Mouse (Mus musculus) C2C12 (cell line): ENCODE measurements at regions not wholly inside any gene's neighbourhood (a gene's known extent, or its start where the extent isn't known, plus 50 kb on each side); places are given as distances from the start of the nearest gene placed in this dataset.

Source experiments
- H3K27me3 ChIP-seq: one replicate; pipeline ENCODE4 v1.6.1; 2011; ENCODE audit not compliant: control insufficient read depth, insufficient read depth, insufficient read length
- H3K36me3 ChIP-seq: one replicate; pipeline ENCODE4 v1.6.1; 2011; ENCODE audit not compliant: control insufficient read depth, insufficient read depth
- H3K4me3 ChIP-seq: one replicate; pipeline ENCODE4 v1.5.1; 2011; ENCODE audit warnings: mild to moderate bottlenecking, control low read depth; ENCODE audit not compliant: poor library complexity, insufficient read depth, severe bottlenecking
- H3K79me2 ChIP-seq: one replicate; pipeline ENCODE4 v1.6.1; 2011; ENCODE audit not compliant: control insufficient read depth, insufficient read depth
- H3K79me3 ChIP-seq: one replicate; pipeline ENCODE4 v1.6.1; 2011; ENCODE audit warnings: low read depth, control low read depth
- H3ac ChIP-seq: one replicate; pipeline ENCODE3; 2011; ENCODE audit warnings: low read depth; ENCODE audit not compliant: control insufficient read depth, insufficient read length
- CEBPB ChIP-seq: IDR thresholded peaks from one replicate; pipeline ENCODE4 v1.6.1; 2011; ENCODE audit warnings: low read depth, mild to moderate bottlenecking, control low read depth, moderate library complexity
- CTCF ChIP-seq: IDR thresholded peaks from one replicate; pipeline ENCODE4 v1.5.1; 2011; ENCODE audit not compliant: control insufficient read depth, insufficient read depth, insufficient read length
- FOSL1 ChIP-seq: IDR thresholded peaks from one replicate; pipeline ENCODE4 v1.8.0; 2011; ENCODE audit warnings: mild to moderate bottlenecking, low read length; ENCODE audit not compliant: poor library complexity, insufficient read depth, severe bottlenecking
- MAX ChIP-seq: IDR thresholded peaks from one replicate; pipeline ENCODE4 v1.6.1; 2011; ENCODE audit warnings: mild to moderate bottlenecking, control low read depth
- MYOD1 ChIP-seq: IDR thresholded peaks from one replicate; pipeline ENCODE4 v1.6.1; 2011; ENCODE audit warnings: low read depth; ENCODE audit not compliant: control insufficient read depth, insufficient read length
- MYOG ChIP-seq: IDR thresholded peaks from one replicate; pipeline ENCODE4 v1.6.1; 2011; ENCODE audit not compliant: control insufficient read depth, insufficient read length; ENCODE audit errors: extremely low read depth
- USF1 ChIP-seq: IDR thresholded peaks from one replicate; pipeline ENCODE4 v1.6.1; 2011; ENCODE audit warnings: low read depth, mild to moderate bottlenecking, control low read depth, moderate library complexity

- Histone ChIP-seq H3K27me3 (no peaks in the 10 kb centered on the region), H3ac (no peak overlapping the region), H3K4me3 (no peak overlapping the region), H3K79me3 (no peaks in the 10 kb centered on the region), H3K79me2 (no peaks in the 10 kb centered on the region), H3K36me3 (no peaks in the 10 kb centered on the region)
- no peak for TF ChIP-seq MYOD1
- TF ChIP-seq FOSL1 = no peak
- no peak for TF ChIP-seq CTCF
- no peak for TF ChIP-seq CEBPB
- TF ChIP-seq USF1 = no peak
- TF ChIP-seq MYOG = no peak
- no peak for TF ChIP-seq MAX
Observed at GRCm38 (mm10) chr2:147647506-147647905, 285.8 kb downstream of the Pax1 start.

GRCm38 (mm10) chr2:147637882-147638281 lies 276.2 kb downstream of the Pax1 start:
- TF ChIP-seq CTCF (no peak), FOSL1 (peak; percentile 92)
- Histone ChIP-seq H3K4me3 (no peak overlapping the region), H3K27me3 (no peaks in the 10 kb centered on the region), H3K79me2 (no peaks in the 10 kb centered on the region), H3K79me3 (no peaks in the 10 kb centered on the region), H3ac (no peak overlapping the region), H3K36me3 (no peaks in the 10 kb centered on the region)

- Histone ChIP-seq H3K79me2 (no peaks in the 10 kb centered on the region), H3K27me3 (no peaks in the 10 kb centered on the region), H3K36me3 (no peaks in the 10 kb centered on the region), H3ac (no peak overlapping the region), H3K4me3 (no peak overlapping the region), H3K79me3 (no peaks in the 10 kb centered on the region)
- TF ChIP-seq MYOG = no peak
- no peak for TF ChIP-seq MYOD1
- no peak for TF ChIP-seq USF1
- TF ChIP-seq FOSL1 = no peak
- no peak for TF ChIP-seq CEBPB
- no peak for TF ChIP-seq CTCF
- TF ChIP-seq MAX = no peak
Observed at GRCm38 (mm10) chr2:147632737-147633136, 271.0 kb downstream of the Pax1 start.

DNA sequence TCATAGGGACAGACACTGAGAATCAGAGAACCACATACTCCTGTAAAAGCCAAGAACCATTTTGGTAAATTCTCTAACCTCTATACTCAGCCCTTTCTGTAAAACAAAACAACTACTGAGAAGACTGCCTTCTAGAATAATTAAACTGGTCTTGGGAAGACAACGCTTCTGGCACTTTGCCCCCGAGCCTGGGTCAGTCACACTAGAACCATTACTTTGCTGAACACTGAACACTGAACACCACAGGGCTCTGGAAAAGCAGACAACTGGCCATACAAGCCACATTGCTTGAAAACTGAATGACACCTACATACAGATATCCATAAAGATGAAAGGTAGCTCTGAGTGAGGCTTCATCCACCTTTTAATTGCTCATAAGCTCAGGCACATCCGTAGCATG lies 268.0 kb downstream of the Pax1 start:
- H3K27me3 ChIP-seq = no peaks in the 10 kb centered on the region
- no peak overlapping the region for H3ac ChIP-seq
- H3K4me3 ChIP-seq = no peak overlapping the region
- H3K79me3 ChIP-seq = no peaks in the 10 kb centered on the region
- H3K36me3 ChIP-seq = no peaks in the 10 kb centered on the region
- H3K79me2 ChIP-seq = no peaks in the 10 kb centered on the region
- no peak for TF ChIP-seq MAX
- no peak for TF ChIP-seq MYOG
- no peak for TF ChIP-seq CEBPB
- no peak for TF ChIP-seq USF1
- TF ChIP-seq CTCF = no peak
- TF ChIP-seq FOSL1 = no peak
- TF ChIP-seq MYOD1 = no peak

DNA sequence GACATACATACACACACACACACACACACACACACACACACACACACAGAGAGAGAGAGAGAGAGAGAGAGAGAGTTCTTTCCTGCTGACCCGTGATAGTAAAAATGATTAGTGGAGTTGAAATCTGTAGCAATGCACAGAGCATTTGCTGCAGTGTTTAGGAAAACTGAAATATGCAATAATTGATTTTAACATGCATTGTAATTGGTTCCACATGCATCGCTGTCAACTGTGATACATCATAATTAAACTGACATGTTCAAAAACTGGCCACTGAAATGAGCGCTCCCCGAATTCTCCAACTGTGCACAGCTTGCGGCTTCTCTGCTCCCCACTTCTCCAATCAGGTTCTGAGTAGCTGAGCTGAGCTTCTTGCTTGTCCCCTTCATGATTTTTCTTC lies 265.4 kb downstream of the Pax1 start:
- H3K36me3 ChIP-seq = no peaks in the 10 kb centered on the region
- TF ChIP-seq MAX = no peak
- TF ChIP-seq MYOD1 = no peak
- no peak for TF ChIP-seq FOSL1
- TF ChIP-seq CEBPB = no peak
- no peak for TF ChIP-seq MYOG
- no peak for TF ChIP-seq USF1
- TF ChIP-seq CTCF = no peak
- H3K4me3 ChIP-seq = no peak overlapping the region
- H3K27me3 ChIP-seq = no peaks in the 10 kb centered on the region
- no peaks in the 10 kb centered on the region for H3K79me3 ChIP-seq
- H3ac ChIP-seq = no peak overlapping the region
- H3K79me2 ChIP-seq = no peaks in the 10 kb centered on the region

DNA sequence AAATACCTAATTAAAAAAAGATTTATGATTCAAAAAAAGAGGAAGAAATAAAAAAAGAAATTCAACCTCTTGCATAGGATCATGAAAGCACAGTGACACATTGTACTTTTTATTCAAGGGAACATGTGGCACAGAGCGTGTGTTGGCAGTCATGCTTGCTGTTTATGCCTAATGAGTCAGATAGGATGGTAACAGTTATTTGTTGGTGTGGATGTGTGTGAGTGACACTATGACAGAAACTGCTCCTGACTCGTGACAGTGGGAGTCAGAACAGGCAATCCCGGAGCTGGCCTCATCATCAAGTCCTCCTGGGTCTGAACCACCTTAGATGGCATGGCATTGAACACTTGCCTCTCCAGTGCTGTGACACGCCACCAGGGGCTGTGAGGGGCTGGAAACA lies 261.4 kb downstream of the Pax1 start:
- Histone ChIP-seq H3K27me3 (no peaks in the 10 kb centered on the region), H3K36me3 (no peaks in the 10 kb centered on the region), H3ac (no peak overlapping the region), H3K79me2 (no peaks in the 10 kb centered on the region), H3K4me3 (no peak overlapping the region), H3K79me3 (no peaks in the 10 kb centered on the region)
- no peak for TF ChIP-seq MAX
- no peak for TF ChIP-seq FOSL1
- no peak for TF ChIP-seq MYOG
- no peak for TF ChIP-seq CEBPB
- TF ChIP-seq USF1 = no peak
- TF ChIP-seq MYOD1 = no peak
